Mouse (Mus musculus) limb, embryonic 13.5 days (tissue): ENCODE data around the gene Large2. TPM values are rescaled to one million over a fixed set of nuclear protein-coding genes. Genes with fewer than 3 reads are reported as not detected.

Source experiments
- ATAC-seq: fragments of 200-750 bp; cut with Nextera tagmentation; 2 replicates; pipeline ENCODE4 v1.8.0; 2017; ENCODE audit warnings: low read depth, moderate number of reproducible peaks, moderate TSS enrichment; ENCODE audit not compliant: low FRiP score
- H3K27ac ChIP-seq: fragments of 300-500 bp; sonication (generic); 2 replicates; pipeline ENCODE4 v1.5.1; 2015; ENCODE audit warnings: inconsistent platforms, mild to moderate bottlenecking, moderate library complexity
- H3K27me3 ChIP-seq: fragments of 300-500 bp; sonication (generic); 2 replicates; pipeline ENCODE4 v1.6.1; 2015; ENCODE audit warnings: mild to moderate bottlenecking, inconsistent platforms
- H3K36me3 ChIP-seq: fragments of 300-500 bp; sonication (generic); 2 replicates; pipeline ENCODE4 v1.6.1; 2015; ENCODE audit warnings: inconsistent platforms, mild to moderate bottlenecking, moderate library complexity
- H3K4me1 ChIP-seq: fragments of 300-500 bp; sonication (generic); 2 replicates; pipeline ENCODE4 v1.6.1; 2015; ENCODE audit warnings: inconsistent platforms
- H3K4me2 ChIP-seq: fragments of 300-500 bp; sonication (generic); replicated peaks from 2 replicates; pipeline ENCODE4 v1.6.1; 2015; ENCODE audit warnings: inconsistent platforms, mild to moderate bottlenecking, moderate library complexity
- H3K4me3 ChIP-seq: fragments of 300-500 bp; sonication (generic); 2 replicates; pipeline ENCODE4 v1.5.1; 2015; ENCODE audit warnings: moderate library complexity, mild to moderate bottlenecking, inconsistent platforms
- H3K9ac ChIP-seq: fragments of 300-500 bp; sonication (generic); 2 replicates; pipeline ENCODE4 v1.6.1; 2015; ENCODE audit warnings: mild to moderate bottlenecking, inconsistent platforms
- H3K9me3 ChIP-seq: fragments of 300-500 bp; sonication (generic); 2 replicates; pipeline ENCODE4 v1.6.1; 2016; ENCODE audit warnings: inconsistent platforms
- WGBS: fragments of 180-500 bp; shearing (Covaris S2); methylation state at CpG from one replicate; pipeline ENCODE4 v1.1.7; 2015; 5-methylcytosine and 5-hydroxymethylcytosine counted together
- polyA plus RNA-seq: library from polyadenylated mRNA; unstranded; fragments of >200 nt; fragmentation: Nextera tagmentation; extraction: Ambion mirVana; gene quantifications from 2 replicates; pipeline ENCODE4 v1.2.1, GENCODE M21; 2015

Large2 gene
- polyA plus RNA-seq = 11.9 and 13.3 TPM in 2 replicates

DNA sequence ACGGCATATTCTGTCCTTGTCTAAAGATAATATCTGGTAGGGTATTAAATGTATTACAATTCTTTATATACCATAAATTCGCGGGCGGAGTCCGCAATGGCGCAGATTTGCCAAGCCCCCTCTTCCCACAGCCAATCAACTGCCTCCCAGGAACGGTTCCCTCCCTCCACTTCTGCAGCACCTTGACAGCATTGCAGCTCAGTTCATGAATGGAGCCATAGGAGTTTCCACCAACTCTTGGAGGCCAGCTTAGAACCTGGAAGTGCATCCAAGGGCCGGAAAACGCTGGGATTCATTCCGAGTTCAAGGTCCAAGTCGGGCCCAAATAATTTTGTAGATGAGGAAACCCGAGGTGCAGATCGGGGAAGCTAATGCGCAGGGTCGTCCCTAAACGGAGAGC is at the start of gene Large2, which contains the start of gene Pex16:
Large2 (minus strand) TSS at position 356 of the 400 bp plus-strand sequence.
Pex16 (plus strand) TSS at position 163 of the 400 bp plus-strand sequence.
- Histone ChIP-seq H3K27me3 (peaks cover 31% of the 10 kb centered on the region), H3K4me3 (peak within 1 kb of the TSS; percentile 80), H3K4me1 (peaks cover 57% of the 10 kb centered on the region), H3K4me2 (peak within 1 kb of the TSS; percentile 97), H3K9ac (peak within 1 kb of the TSS; percentile 78), H3K27ac (peak within 1 kb of the TSS; percentile 84), H3K9me3 (no peaks in the 10 kb centered on the region), H3K36me3 (peaks cover 16% of the 10 kb centered on the region)
- WGBS = under 1% methylated on average over 16 of the region's 16 CpGs
- ATAC-seq = peak; percentile 14; the same call in 1 of the 2 replicates

DNA sequence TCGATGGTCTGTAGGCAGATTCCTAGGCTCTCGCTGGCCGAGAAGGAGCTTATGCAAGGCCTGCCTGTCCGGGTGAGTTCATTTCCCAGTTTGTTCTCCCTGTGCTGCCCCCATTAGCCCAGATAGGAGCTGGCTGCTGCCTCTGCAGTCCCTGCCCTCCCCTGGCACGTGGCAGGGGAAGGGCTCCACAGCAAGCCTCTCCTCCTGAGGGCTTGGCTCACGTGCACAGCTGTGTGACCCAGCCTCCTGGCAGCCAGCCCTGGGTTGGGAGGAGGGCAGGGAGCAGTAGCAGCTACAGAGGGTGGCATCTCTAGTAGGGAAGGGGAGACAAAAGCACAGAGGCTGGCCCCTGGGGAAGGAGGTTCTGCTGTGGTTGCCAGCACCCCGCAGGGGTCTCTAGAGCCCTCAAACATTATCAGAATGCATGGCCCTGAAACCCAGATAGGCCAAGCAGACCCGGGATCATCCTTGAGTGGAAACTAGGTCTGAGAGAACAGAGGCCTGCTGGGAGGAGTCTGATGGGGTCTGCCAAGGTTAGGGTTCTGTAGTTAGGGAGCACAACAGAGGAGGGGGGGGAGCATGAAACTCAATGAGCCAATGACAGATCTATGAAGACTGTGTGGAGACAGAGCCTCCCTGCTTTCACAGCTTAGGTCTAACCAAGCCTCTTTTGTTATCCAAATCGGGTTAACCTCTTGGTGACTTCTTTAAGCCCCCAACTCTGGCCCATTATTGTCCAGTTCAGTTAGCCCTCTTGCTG is 49.2 kb upstream of the Large2 start:
- Histone ChIP-seq H3K27me3 (no peaks in the 10 kb centered on the region), H3K9ac (no peak overlapping the region), H3K4me1 (peaks cover 47% of the 10 kb centered on the region), H3K4me3 (no peak overlapping the region), H3K36me3 (peaks cover 69% of the 10 kb centered on the region), H3K4me2 (peak overlapping the region; percentile 37), H3K27ac (peak overlapping the region; percentile 89), H3K9me3 (no peaks in the 10 kb centered on the region)
- ATAC-seq = no peak
- 84% methylated on average over 9 of the region's 9 CpGs for WGBS

DNA sequence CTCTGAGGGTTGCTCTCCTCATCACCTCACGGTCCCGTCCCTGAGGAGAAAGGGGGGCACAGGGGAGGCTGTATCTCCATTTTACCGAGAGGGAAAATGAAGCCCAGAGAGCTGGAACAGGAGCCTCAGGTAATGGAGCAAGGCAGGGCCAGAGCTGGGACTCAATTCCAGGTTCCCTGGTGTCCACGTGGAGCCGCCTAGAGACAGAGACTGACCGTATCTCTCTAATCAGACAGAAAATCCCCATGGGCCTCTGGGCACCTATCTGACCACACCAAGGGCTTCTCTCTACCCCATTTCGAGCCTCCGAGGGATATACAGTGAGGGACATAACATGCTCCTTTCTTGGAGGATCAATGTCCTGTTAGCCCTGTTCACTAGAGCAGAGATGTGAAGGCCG is 48.5 kb upstream of the Large2 start:
- Histone ChIP-seq H3K27me3 (no peaks in the 10 kb centered on the region), H3K4me3 (no peak overlapping the region), H3K9ac (no peak overlapping the region), H3K27ac (no peak overlapping the region), H3K36me3 (peaks cover 76% of the 10 kb centered on the region), H3K4me1 (peaks cover 40% of the 10 kb centered on the region), H3K4me2 (no peak overlapping the region), H3K9me3 (no peaks in the 10 kb centered on the region)
- no peak for ATAC-seq
- 91% methylated on average over 9 of the region's 9 CpGs for WGBS

DNA sequence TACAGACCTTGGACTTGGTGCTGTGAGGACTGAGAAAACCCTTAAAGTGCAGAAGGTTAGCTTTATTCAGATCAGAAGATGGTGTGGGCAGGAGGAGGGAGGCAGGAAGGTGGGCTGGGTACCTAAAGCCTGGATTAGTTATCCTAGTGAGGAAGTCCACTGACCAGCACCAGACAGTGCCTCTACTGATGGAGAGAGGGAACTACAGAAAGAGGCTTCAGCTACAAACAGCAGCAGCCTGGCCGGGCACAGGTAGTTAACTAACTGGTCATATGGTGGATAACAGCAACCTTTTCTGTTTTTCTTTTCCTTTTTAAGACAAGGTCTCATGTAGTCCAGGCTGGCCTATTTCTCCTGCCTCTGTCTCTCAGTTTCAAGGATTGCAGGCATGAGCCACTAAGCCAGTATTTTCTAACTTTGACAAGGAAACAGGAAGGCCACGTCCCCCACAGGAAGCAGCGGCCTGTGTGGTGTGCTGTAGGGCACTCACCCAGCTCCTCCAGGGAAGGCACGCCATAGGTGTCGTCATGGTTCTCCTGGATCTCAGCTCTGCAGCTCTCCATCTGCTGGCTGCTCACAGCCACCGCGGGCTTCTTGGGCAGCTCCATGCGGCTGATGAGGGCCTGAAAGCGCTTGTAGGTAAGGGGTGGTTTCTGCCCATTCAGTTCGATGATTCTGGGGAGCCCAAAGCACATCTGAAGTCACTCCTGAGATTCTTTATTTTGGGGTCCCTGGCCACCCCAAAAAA is 47.9 kb upstream of the Large2 start:
- H3K9ac ChIP-seq = no peak overlapping the region
- no peak overlapping the region for H3K4me2 ChIP-seq
- no peak overlapping the region; the same call in 1 of the 2 replicates for H3K27ac ChIP-seq
- no peaks in the 10 kb centered on the region for H3K9me3 ChIP-seq
- 76% methylated on average over 10 of the region's 10 CpGs for WGBS
- H3K4me1 ChIP-seq = peaks cover 34% of the 10 kb centered on the region
- no peaks in the 10 kb centered on the region for H3K27me3 ChIP-seq
- peaks cover 82% of the 10 kb centered on the region for H3K36me3 ChIP-seq
- no peak for ATAC-seq
- no peak overlapping the region for H3K4me3 ChIP-seq

DNA sequence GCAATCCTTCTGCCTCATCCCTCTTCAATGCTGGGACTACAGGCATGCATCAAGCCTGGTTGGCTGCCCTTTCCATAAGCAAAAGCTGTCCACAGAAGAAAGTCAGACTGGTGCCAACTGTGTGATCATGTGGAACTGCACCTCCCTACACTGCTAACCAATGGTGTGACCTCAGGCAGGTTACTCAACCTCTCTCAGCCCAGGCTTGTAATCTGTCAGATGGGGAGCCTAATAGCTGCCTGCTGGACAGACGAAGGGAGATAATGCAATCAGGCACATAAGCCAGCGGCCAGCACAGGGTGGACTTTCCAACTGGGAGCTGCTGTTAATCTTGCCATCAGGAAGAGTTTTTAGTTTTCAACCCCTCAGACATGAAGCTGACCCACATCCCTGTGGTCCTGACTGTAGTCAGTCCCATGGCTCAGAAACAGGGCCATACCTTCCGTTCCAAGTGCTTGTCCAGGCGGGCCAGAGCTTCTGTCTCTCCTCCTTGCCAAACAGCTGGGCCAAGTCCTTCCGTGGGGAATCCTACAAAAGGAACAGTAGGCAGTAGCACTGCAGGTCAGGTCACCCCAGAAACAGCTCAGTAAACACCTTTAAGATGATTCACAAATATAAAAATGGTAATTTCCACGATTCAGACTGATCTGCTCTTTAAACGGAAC is 47.2 kb upstream of the Large2 start:
- no peak overlapping the region for H3K9ac ChIP-seq
- H3K36me3 ChIP-seq = peaks cover 89% of the 10 kb centered on the region
- ATAC-seq = no peak
- no peak overlapping the region for H3K4me3 ChIP-seq
- H3K4me2 ChIP-seq = no peak overlapping the region
- peaks cover 27% of the 10 kb centered on the region for H3K4me1 ChIP-seq
- H3K9me3 ChIP-seq = no peaks in the 10 kb centered on the region
- WGBS = 93% methylated on average over 7 of the region's 7 CpGs
- no peak overlapping the region for H3K27ac ChIP-seq
- no peaks in the 10 kb centered on the region for H3K27me3 ChIP-seq

DNA sequence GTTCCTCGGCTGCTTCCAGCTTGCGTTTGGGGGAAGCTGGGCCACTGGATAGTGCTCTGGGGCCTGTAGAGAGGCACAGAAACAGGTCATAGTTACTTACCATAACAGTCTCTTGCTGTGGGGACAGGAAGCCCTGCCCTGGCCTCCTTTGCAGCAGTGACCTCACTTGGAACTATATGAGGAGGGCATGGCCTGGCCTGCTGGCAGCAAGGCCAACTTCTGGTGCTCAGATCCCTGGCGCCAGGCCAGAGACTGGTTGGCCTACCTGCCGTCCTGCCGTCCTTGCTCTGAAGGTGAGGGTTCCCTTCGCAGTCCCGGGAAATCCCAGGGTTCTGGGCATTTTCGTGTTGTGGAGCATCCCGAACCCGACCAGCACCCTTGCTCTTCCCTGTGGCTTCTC is 37.0 kb upstream of the Large2 start:
- Histone ChIP-seq H3K4me1 (no peaks in the 10 kb centered on the region), H3K27me3 (no peaks in the 10 kb centered on the region), H3K4me2 (no peak overlapping the region), H3K36me3 (peaks cover 100% of the 10 kb centered on the region), H3K4me3 (no peak overlapping the region), H3K27ac (no peak overlapping the region), H3K9ac (no peak overlapping the region), H3K9me3 (no peaks in the 10 kb centered on the region)
- ATAC-seq = no peak
- 88% methylated on average over 10 of the region's 10 CpGs for WGBS

DNA sequence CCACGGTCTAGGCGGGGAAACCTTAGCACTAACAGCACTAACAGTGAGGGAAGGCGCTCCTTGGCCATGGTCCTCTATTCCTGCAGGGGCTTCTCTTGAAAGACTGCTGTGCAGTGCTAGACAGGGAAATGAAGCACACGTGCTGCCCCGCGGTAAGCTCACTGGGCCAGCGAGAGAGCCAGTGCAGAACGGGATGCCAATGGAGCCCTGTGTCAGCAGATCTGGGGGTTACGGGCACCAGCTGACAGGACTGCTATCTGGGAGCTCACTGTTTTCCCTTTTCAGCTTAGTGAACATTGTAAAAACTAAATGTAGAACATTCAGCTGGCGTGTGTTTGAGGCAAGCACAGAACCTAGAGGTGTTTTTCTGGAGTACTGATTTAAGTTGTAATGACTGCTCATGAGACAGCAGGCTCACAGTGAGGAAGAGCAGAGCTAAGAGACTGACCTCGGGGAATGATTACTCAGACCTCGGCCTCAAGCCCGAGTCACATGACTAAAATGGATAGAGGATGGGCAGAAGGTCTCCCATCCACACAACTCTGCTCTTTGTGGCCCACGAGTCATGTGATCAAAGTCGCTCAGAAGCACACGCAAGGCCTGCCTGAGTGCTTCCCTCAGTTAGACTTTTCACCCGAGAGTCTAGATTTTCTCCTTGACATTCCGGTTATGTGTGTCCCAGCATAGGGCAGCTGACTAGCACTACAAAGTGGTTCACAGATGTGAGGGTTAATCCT is 33.8 kb upstream of the Large2 start:
- ATAC-seq = no peak
- H3K9ac ChIP-seq = no peak overlapping the region
- no peaks in the 10 kb centered on the region for H3K4me1 ChIP-seq
- 91% methylated on average over 18 of the region's 18 CpGs for WGBS
- H3K9me3 ChIP-seq = no peaks in the 10 kb centered on the region
- H3K36me3 ChIP-seq = peaks cover 99% of the 10 kb centered on the region
- H3K4me2 ChIP-seq = no peak overlapping the region
- no peak overlapping the region for H3K27ac ChIP-seq
- no peak overlapping the region for H3K4me3 ChIP-seq
- H3K27me3 ChIP-seq = no peaks in the 10 kb centered on the region

DNA sequence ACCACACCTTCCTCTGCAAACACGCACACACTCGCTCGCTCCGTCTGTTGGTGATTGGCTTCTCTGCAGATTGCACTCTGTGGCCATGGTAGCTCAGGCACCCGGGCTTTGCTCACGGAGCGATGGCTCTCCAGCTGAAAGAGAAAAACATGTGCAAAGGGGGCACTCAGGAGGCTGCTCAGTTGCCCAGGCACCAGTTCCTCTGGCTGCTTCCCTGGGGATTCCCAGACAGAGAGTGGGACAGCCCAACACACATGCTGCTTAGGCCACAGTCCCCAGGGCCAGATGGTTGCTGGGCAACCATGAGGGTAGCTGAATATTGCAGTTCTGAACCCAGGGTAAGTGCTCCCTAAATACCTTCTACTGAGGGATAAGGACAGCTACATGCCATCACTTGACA is 31.0 kb upstream of the Large2 start:
- Histone ChIP-seq H3K27ac (no peak overlapping the region), H3K9me3 (no peaks in the 10 kb centered on the region), H3K4me1 (peaks cover 6% of the 10 kb centered on the region), H3K27me3 (peaks cover 3% of the 10 kb centered on the region), H3K9ac (no peak overlapping the region), H3K36me3 (peaks cover 75% of the 10 kb centered on the region), H3K4me3 (no peak overlapping the region), H3K4me2 (no peak overlapping the region)
- no peak for ATAC-seq
- WGBS = 97% methylated on average over 7 of the region's 7 CpGs

DNA sequence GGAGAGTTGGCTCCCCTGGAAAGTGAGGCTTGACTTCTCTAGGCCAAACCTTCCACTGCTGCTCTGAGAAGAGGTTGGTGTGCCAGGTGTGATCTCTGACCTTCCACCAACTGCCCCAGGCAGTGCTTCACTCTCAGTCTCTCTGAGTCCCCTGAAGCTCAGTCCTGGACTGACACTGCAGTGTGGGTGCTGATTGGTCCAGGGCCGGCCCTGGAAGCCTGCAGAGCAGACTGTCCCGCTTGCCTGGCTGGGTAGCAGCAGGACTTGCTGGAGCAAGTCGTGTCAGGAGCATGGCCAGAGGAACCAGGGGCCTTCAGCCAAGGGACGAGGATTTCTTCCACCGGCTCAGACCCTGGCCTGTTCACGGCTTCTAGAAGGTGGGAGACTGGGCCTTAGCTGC is 30.1 kb upstream of the Large2 start:
- peaks cover 11% of the 10 kb centered on the region for H3K4me1 ChIP-seq
- 83% methylated on average over 6 of the region's 6 CpGs for WGBS
- no peak overlapping the region for H3K4me2 ChIP-seq
- no peak for ATAC-seq
- H3K36me3 ChIP-seq = peaks cover 65% of the 10 kb centered on the region
- H3K9ac ChIP-seq = no peak overlapping the region
- peaks cover 11% of the 10 kb centered on the region for H3K27me3 ChIP-seq
- H3K9me3 ChIP-seq = no peaks in the 10 kb centered on the region
- no peak overlapping the region for H3K27ac ChIP-seq
- no peak overlapping the region for H3K4me3 ChIP-seq

DNA sequence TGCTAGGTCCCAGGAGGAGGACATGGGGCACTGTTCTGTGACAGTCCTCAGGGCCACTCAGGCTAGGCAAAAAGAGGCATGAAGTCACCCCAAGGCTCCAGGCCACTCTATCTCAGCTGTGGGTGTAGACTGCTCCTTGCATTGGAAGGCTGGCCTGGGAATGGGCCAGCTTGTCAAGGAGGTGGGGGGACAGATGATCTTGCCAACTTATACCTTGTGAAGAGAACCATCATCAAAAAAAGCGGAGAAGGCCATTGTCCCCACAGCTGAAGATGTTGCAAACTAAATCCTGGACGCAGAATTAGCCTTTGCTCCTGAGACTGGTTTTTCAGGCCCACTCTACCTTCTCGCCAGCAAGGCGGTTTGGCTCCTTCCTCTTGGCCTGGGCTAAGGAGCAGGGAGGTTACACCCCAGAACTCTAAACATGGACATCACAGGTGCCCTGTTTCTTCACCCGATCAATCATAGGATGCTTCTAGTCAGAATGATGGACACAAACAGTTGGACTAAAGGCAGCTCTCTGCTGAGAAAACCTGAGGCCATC is 29.2 kb upstream of the Large2 start:
- Histone ChIP-seq H3K4me1 (peaks cover 11% of the 10 kb centered on the region), H3K4me2 (no peak overlapping the region), H3K27me3 (peaks cover 19% of the 10 kb centered on the region), H3K27ac (no peak overlapping the region), H3K9ac (no peak overlapping the region), H3K9me3 (no peaks in the 10 kb centered on the region), H3K4me3 (no peak overlapping the region), H3K36me3 (peaks cover 57% of the 10 kb centered on the region)
- ATAC-seq = no peak
- WGBS = 90% methylated on average over 5 of the region's 5 CpGs

DNA sequence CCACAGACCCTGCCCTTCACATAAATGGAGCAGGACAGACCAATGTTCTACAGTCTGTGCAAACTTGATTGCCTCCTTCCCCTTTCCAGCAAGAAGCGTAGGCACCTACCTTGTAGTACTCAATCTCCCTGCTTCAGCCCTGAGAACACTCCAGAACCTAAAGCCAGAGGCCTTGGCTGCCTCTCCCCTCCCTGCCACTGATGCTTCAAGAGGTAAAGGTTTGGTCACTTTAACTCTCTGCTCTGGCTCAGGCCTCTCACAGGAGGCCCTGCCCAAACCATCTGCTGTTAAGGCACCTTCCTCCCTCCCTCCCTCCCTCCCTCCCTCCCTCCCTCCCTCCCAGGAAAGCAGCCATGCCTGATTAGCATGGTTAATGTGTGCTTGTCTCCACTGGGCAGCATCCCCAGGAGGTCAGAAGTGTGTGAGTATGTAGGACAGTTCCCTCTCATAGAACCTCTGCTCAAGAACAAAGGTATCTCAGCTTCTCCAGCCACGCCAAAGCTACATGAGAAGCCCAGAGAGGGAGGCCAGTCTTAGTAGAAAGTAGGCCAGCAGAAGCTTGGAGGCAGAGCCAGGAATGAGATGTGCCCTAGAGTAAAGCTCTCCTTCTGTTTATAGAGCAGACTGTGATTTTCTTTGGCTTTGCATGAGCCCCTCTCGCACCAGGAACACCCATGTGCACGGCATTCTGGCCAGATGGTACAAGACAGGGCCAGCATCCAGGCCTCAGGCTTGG is 28.1 kb upstream of the Large2 start:
- Histone ChIP-seq H3K36me3 (peaks cover 46% of the 10 kb centered on the region), H3K4me1 (peaks cover 11% of the 10 kb centered on the region), H3K9ac (no peak overlapping the region), H3K27me3 (peaks cover 19% of the 10 kb centered on the region), H3K4me2 (no peak overlapping the region), H3K9me3 (no peaks in the 10 kb centered on the region), H3K27ac (no peak overlapping the region), H3K4me3 (no peak overlapping the region)
- no peak for ATAC-seq
- WGBS = 73% methylated on average over 4 of the region's 4 CpGs
